Mouse (Mus musculus) spleen, adult 2 months (tissue): Measurements from ENCODE around the gene Kif3c. TPM values are rescaled to one million over a fixed set of nuclear protein-coding genes. Genes with fewer than 3 reads are reported as not detected.

Source experiments
- DNase-seq, 2 experiments: peaks; one replicate each; pipeline versions ENCODE4 v3.0.0 to v3.0.0-alpha.2; 2012 to 2021; ENCODE audit warnings: low spot score in 2 of 2, low read depth in 1 of 2
- H3K27ac ChIP-seq: fragments of 200-500 bp; 2 replicates; pipeline ENCODE4 v1.5.1; 2012; ENCODE audit warnings: low read length, inconsistent platforms; ENCODE audit not compliant: insufficient read depth
- H3K27me3 ChIP-seq: fragments of 200-500 bp; 2 replicates; pipeline ENCODE4 v1.6.1; 2012; ENCODE audit warnings: mild to moderate bottlenecking, moderate library complexity, low read length, inconsistent platforms; ENCODE audit not compliant: control insufficient read depth, insufficient read depth
- H3K36me3 ChIP-seq: fragments of 200-500 bp; 2 replicates; pipeline ENCODE4 v1.6.1; 2012; ENCODE audit warnings: mild to moderate bottlenecking, low read length, inconsistent platforms; ENCODE audit not compliant: control insufficient read depth, insufficient read depth
- H3K4me1 ChIP-seq: fragments of 200-500 bp; 2 replicates; pipeline ENCODE4 v1.6.1; 2011; ENCODE audit warnings: inconsistent platforms; ENCODE audit not compliant: control insufficient read depth, insufficient read depth, insufficient read length
- H3K4me3 ChIP-seq: fragments of 200-500 bp; 2 replicates; pipeline ENCODE4 v1.5.1; 2011; ENCODE audit warnings: mild to moderate bottlenecking, inconsistent platforms; ENCODE audit not compliant: insufficient read depth, insufficient read length; ENCODE audit errors: extremely low read depth
- CTCF ChIP-seq: fragments of 200-500 bp; IDR thresholded peaks from 2 replicates; pipeline ENCODE4 v1.5.1; 2011; ENCODE audit warnings: mild to moderate bottlenecking, inconsistent platforms; ENCODE audit not compliant: insufficient read depth, insufficient read length, insufficient replicate concordance; ENCODE audit errors: extremely low read depth
- POLR2A ChIP-seq: fragments of 200-500 bp; IDR thresholded peaks from 2 replicates; pipeline ENCODE4 v1.6.1; 2011; ENCODE audit warnings: low read depth, low read length, inconsistent platforms
- WGBS: fragments of 180-500 bp; shearing (Covaris S2); methylation state at CpG from one replicate; pipeline ENCODE4 v1.1.7; 2018; 5-methylcytosine and 5-hydroxymethylcytosine counted together
- polyA plus RNA-seq: library from polyadenylated mRNA; depleted of rRNA; stranded (reverse); fragments of >200 nt; gene quantifications from 2 replicates; pipeline ENCODE4 v1.2.3, GENCODE M21; 2012

Kif3c gene
- polyA plus RNA-seq, 1 experiment, result 3.5 TPM

GRCm38 (mm10) chr12:3427067-3427889 lies 62.3 kb downstream of the Kif3c start:
- no peak for TF ChIP-seq CTCF
- TF ChIP-seq POLR2A, result no peak
- DNase-seq, result peak; percentile 54
- no peaks in the 10 kb centered on the region for H3K36me3 ChIP-seq
- H3K27ac ChIP-seq, result peak overlapping the region; percentile 95
- 0 out of 2 replicates have a peak, but pooled peaks cover 3% of the 10 kb centered on the region for H3K4me1 ChIP-seq
- under 1% methylated on average over 65 of the region's 65 CpGs for WGBS
- peak overlapping the region; percentile 90 for H3K4me3 ChIP-seq
- no peaks in the 10 kb centered on the region for H3K27me3 ChIP-seq

- no peaks in the 10 kb centered on the region for H3K36me3 ChIP-seq
- no peak overlapping the region; the same call in 1 of the 2 replicates for H3K4me3 ChIP-seq
- TF ChIP-seq POLR2A (no peak), CTCF (no peak)
- DNase-seq, result no peak
- WGBS, result 60% methylated on average over 11 of the region's 11 CpGs
- H3K4me1 ChIP-seq, result 0 out of 2 replicates have a peak, but pooled peaks cover 3% of the 10 kb centered on the region
- H3K27ac ChIP-seq, result no peak overlapping the region
- no peaks in the 10 kb centered on the region for H3K27me3 ChIP-seq
Measured at GRCm38 (mm10) chr12:3427891-3428775, 63.2 kb downstream of the Kif3c start.

- Histone ChIP-seq H3K36me3 (no peaks in the 10 kb centered on the region), H3K4me3 (no peak overlapping the region), H3K4me1 (no peaks in the 10 kb centered on the region), H3K27me3 (no peaks in the 10 kb centered on the region), H3K27ac (no peak overlapping the region)
- no peak for DNase-seq
- TF ChIP-seq CTCF (no peak), POLR2A (no peak)
- WGBS, result 67% methylated on average over 2 of the region's 2 CpGs
Measured at GRCm38 (mm10) chr12:3429681-3430442, 64.9 kb downstream of the Kif3c start.

GRCm38 (mm10) chr12:3430443-3430753 lies 65.5 kb downstream of the Kif3c start:
- no peak overlapping the region for H3K4me3 ChIP-seq
- no peaks in the 10 kb centered on the region for H3K36me3 ChIP-seq
- H3K4me1 ChIP-seq, result no peaks in the 10 kb centered on the region
- no peak for TF ChIP-seq POLR2A
- no peak for TF ChIP-seq CTCF
- H3K27me3 ChIP-seq, result no peaks in the 10 kb centered on the region
- DNase-seq, result no peak
- no peak overlapping the region for H3K27ac ChIP-seq

GRCm38 (mm10) chr12:3430985-3431384 lies 66.1 kb downstream of the Kif3c start:
- no peaks in the 10 kb centered on the region for H3K36me3 ChIP-seq
- no peak overlapping the region for H3K4me3 ChIP-seq
- no peaks in the 10 kb centered on the region for H3K4me1 ChIP-seq
- DNase-seq, result no peak
- H3K27ac ChIP-seq, result no peak overlapping the region
- no peaks in the 10 kb centered on the region for H3K27me3 ChIP-seq
- TF ChIP-seq CTCF, result no peak
- TF ChIP-seq POLR2A, result no peak

GRCm38 (mm10) chr12:3433736-3434135 lies 68.8 kb downstream of the Kif3c start:
- H3K36me3 ChIP-seq, result no peaks in the 10 kb centered on the region
- DNase-seq, result no peak
- H3K27ac ChIP-seq, result no peak overlapping the region
- no peaks in the 10 kb centered on the region for H3K27me3 ChIP-seq
- WGBS, result 18% methylated on average over 1 of the region's 1 CpGs
- no peaks in the 10 kb centered on the region for H3K4me1 ChIP-seq
- no peak overlapping the region for H3K4me3 ChIP-seq
- TF ChIP-seq CTCF (no peak), POLR2A (no peak)
